Comparison of ENCODE assay signal across 19 mouse cellular contexts in genomic region chr4:55882541-55882940, GRCm38 (mm10).
DNase-seq lines count a peak whose midpoint lies in the region; ATAC-seq lines count a peak whose summit lies in the region.
"Had no signal": no experiment of that assay in that cellular context is flagged by ENCODE, and none has a peak within 500 bp of the region (broad histone marks: within the 10 kb centered on the region; RNA-seq: fewer than 3 reads in every experiment).

No protein-coding gene starts in this region.

- peak; percentile 46; the same call in 1 of the 2 replicates for ATAC-seq in granulocyte monocyte progenitor cell, adult 5-6 weeks (replicated peaks; ENCODE audit: poor library complexity, severe bottlenecking)
- ATAC-seq: activated CD4-positive, CD25-positive, alpha-beta regulatory T cell, adult 4 months; forebrain, embryonic 13.5 days; forebrain, embryonic 15.5 days; forebrain, postnatal 0 days had no signal

- DNase-seq in gastrocnemius, adult 18-20 months (ENCODE audit: low spot score) = peak; percentile 17
- DNase-seq in gastrocnemius, adult 8-10 months (ENCODE audit: low spot score in 2 of 2) = no peak
- DNase-seq in NIH3T3 (ENCODE audit: low read depth) = peak; percentile 71
- DNase-seq in urinary bladder, postnatal 14 days (ENCODE audit: low spot score) = no peak
- DNase-seq in retina, postnatal 1 day = no peak
- no peak for DNase-seq in layer of hippocampus, postnatal 36 days
- DNase-seq: adrenal gland, adult 8-10 months; adrenal gland, postnatal 14 days; adrenal gland, postnatal 36 days; cerebellum, adult 11-12 months; cerebellum, adult 2 months; cerebellum, adult 9-10 months; cerebellum, postnatal 10 days; cerebellum, postnatal 25 days; forebrain, postnatal 0 days had no signal

Comparison
In these comparisons a context has a peak if more than half of its experiments do, and no peak if none do; other contexts are left out.
1. DNase-seq: peak in gastrocnemius, adult 18-20 months (single experiment) and NIH3T3 (single experiment); none in gastrocnemius, adult 8-10 months (0 of 2), urinary bladder, postnatal 14 days (single experiment), retina, postnatal 1 day (single experiment) and layer of hippocampus, postnatal 36 days (0 of 2).